Mouse (Mus musculus) monocyte, adult 5-6 weeks (primary cell): ENCODE data around the gene Slc39a11. TPM values are rescaled to one million over a fixed set of nuclear protein-coding genes. Genes with fewer than 3 reads are reported as not detected.

Experiments used
- ATAC-seq: fragments of 153-309, 156-312 bp; replicated peaks from 2 replicates; pipeline ENCODE4 v1.8.0; 2017; ENCODE audit warnings: mild to moderate bottlenecking; ENCODE audit not compliant: low TSS enrichment, insufficient number of reproducible peaks, severe bottlenecking, poor library complexity, low FRiP score
- total RNA-seq: library from RNA; stranded (forward); fragments of 200-1000, 200-491, 200-594 nt; gene quantifications from 3 replicates; pipeline ENCODE4 v1.2.3, GENCODE M21; 2017

Gene Slc39a11
- total RNA-seq, 1 experiment from 2014 or later: 8.9 TPM

DNA sequence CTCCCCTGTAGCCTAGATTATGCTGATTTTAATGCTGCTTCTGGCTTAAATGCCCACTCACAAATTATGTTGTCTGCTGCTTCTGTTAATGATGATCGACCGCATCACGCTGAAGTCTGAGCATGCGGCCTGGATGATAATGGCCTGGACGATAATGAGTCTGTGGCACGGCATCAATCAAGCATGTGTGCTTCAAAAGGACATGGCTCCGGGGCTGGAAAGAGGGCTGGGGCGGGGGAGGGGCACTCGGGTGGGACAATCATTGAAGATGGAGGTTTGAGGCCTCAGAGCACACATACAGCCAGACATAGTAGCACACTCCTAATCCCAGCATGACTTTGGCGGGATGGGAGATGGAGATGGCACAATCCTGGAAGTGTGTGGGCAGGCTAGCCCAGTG is 350.4 kb downstream of the Slc39a11 start:
- ATAC-seq: no peak

DNA sequence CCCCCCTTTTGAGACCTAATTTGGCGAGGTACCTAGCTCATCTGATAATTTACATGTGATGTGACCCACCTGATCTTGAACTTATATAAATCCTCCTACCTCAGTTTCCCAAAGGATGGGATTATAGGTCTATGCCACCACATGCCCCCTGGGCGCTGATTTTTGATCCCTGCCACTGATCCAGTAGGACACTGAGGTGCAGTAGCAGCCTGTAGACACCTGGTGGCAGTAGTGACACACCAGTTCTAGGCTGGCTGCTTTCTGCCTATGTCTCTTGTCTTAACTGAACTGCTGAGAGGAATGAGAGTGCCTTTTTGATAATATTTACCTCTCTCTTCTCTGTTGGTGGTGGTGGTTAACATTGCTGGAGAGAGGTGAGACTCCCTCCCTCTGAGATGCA is 352.1 kb downstream of the Slc39a11 start:
- ATAC-seq: 0 out of 2 replicates have a peak, but pooled peaks have one; percentile 44

DNA sequence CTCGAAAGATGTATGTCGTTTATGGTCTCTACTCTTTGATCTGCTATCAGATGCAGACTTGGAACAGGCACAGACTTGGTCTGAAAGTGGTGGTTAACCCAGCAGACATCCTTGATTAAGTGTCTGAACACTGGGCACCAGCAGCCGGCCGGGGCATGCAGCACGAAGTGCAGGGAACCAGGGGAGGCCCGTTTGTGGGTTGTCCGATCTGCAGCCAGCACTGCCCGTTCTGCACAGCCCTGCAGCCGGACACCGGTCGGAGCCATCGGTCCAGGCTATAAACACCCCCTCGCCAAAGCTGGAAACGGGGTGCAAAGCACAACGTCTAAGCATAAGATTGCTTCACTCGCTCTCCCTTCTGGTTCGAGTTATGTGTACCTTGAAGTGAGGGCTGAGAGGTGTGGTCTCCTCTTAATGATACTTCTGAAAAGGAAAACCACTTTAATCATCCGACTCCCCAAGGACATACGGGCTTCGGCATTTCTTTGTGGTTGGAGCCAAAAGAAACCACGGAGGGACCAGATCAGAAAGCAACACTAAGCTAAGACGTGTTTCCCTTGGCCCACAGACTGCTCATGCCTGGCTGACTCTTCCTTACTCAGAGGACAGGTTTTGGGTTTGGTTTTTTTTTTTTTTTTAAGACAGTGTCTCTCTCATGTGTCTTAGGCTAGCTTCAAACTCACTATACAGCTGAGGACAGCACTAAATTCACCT is 352.8 kb downstream of the Slc39a11 start:
- ATAC-seq: no peak

DNA sequence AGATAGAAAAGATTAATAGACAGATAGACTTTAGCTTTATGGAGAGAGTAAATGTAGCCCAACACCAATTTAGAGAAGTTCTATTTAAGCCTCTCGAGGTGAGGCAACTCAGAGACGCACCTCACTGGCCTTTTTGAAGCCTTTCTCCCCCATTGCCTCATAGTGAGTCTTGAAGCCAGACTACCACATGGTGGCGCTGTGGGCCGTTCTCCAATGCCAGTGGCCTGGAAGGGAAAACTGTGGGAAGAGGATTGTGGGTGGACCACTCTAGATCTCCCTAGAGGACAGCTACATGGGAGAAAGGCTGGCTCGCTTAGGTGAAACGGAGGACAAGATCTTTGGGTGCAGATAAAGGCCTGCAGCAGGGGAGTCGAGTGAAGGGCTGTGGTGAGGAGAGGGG is 353.7 kb downstream of the Slc39a11 start:
- ATAC-seq: no peak

DNA sequence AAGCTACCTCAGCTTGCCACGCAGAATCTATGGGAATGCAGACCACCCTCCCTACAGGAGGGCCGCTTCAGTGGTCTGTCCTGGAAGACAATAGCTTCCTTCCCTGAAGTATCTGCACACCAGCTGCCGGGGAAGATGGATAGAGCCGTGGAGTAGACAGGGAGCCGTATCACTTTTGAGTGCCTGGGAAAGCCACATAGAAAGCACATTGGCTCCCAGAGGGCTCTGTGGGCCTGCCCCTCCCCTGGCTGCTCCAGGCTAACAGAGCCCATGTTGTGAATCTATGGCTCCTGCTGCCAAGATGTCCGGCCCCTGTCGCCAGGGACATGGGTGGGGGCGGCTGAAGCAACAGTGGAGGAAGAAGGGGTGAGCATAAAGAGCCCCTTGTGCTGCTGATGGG is 355.4 kb downstream of the Slc39a11 start:
- ATAC-seq: no peak

DNA sequence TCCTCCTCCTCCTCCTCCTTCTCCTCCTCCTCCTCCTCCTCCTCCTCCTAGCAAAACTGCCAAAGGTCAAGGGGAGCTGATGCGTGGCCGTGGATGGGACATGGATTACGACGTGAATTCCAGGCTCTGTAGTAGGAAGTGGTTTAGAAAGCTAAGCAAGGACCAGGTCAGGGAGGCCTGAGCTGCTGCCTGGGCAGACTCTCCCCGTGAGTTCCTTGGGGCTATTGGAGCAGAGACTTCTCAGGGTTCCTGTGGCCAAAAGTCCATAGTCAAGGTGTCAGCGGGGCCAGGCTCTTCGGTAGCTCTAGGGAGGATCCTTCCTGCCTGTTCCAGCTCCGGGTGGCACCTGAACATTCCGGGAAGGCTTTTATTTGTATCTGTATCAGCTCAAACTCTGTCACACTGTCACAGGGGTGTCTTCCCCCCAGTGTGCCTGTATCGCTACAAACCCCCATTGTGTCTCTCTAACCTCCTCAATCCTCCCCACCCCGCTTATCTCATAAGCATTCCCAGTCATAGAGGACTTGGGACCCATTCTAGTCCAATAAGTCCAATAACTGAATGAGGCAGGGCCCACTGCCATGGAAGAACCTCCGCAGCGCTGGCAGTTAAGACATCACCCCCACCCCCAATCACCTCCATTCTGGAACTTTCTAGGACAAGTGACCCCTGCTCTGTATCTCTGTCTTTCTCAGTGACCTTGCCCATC is 356.8 kb downstream of the Slc39a11 start:
- ATAC-seq: no peak

DNA sequence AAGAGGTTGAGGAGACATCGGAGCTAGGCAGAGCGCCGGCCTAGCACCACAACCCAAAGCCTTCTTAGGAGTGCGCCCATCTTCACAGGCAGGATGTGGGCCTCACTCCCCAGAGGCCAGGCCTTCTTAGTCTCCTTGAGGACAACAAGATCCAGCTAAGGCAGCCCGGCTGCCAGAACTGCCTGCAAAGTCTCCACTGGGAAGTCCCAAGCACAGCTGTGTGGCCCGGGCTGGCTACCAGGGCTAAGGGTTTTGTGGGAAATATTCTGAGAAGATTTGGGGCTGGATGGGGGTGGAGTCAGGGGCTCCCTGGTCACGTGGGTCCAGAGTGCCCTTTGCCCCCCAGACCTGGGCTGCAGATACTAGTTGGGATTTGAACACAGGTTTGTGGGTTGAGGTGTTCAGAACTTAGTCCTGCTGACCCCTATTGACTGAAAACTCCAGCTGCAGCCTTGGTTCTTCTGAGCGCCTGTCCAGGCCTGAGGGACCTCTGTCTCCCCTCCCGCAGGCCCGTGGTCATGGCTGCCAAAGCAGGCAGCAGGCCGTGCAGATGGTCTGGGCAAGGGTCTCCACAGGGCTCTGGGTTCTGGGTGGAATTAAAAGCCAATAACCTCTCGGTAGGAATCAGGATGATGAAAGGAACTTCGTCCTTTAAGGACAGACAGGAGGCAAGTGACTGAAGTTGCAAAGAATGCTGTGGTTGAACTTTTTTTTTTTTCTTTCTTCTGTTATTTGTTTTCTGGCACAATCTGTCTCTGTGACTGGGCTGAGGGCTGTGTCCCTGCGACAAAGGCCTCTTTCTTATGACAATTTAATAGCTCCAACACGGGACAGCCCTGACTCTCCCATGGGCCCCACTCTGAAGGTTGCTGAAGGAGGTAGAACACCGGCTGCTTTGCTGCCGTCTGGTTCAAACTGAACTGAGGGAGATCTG is 357.8 kb downstream of the Slc39a11 start:
- no peak for ATAC-seq

DNA sequence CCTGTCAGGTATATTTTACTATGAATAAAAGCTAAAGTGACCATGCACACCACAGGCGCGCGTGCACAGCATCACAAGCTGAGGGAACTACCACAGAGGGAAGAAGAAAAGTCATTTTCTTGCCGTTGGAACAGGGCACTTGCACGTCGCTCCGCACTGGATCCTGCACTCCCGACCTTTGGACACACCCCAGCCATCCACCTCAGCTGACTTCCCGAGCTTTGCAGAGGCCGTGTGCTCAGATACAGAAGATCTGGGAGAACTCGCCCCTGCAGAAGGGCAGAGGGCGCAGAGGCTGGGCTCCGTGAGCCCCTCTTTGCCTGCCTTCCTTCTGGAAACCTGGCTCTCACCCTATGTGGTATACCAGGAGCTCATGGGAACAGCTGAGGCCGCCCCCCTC is 359.0 kb downstream of the Slc39a11 start:
- no peak for ATAC-seq

DNA sequence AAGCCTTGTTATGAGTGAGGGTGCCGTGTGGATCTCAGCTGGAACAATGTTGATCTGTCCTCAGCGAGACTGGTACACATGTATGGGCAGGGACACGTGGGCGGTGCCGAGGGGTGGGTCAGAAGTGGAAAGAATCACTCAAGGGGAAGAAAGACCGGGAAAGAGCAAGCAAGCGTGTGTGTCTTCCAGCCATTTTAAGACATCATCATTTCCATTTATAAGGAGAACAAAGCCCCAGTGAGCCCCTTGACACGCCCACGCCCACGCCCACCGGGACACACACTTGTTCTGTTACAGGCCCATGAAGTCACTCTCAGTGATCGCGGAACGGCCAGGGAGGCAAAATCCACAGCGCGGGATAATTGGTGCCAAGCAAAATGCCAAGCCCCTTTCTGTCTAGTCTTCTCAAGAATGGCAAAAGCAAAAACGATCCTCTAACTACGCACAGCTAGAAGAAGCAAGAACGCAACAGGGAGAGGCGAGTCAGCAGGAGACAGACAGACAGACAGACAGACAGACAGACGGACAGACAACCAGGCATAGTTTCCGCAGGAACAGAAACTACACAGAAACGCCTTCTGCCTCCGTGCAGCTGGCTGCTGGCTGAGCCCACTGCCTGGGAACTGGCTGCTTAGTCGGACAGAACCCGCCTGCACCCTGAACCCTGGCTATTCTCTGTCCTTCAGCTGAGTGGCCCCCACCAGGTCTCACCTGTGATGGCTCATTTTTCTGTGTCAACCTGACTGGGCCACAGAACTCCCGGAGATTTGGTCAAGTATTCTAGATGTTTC is 364.7 kb downstream of the Slc39a11 start:
- ATAC-seq: no peak

DNA sequence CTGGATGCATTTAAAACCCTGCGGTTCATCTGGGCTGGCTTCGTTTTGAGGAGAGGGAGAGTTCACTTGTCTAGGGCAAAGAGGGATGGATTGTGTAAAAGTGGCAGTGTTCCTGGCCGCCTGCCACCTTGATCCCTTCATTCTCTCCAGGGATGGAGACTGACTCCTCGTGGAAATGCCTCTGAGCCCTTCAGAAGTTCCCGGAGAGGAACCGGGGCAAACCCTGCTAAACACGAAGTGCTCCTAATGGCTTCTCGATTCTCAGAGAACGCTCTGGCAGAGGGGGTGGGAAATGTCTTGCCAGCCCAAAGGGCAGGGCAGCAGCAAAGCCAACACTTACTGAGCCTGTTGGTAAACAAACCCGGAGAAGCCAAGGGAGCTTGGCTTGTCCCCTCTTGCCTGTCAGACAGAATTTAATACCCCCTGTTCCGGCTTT is 366.5 kb downstream of the Slc39a11 start:
- no peak for ATAC-seq

DNA sequence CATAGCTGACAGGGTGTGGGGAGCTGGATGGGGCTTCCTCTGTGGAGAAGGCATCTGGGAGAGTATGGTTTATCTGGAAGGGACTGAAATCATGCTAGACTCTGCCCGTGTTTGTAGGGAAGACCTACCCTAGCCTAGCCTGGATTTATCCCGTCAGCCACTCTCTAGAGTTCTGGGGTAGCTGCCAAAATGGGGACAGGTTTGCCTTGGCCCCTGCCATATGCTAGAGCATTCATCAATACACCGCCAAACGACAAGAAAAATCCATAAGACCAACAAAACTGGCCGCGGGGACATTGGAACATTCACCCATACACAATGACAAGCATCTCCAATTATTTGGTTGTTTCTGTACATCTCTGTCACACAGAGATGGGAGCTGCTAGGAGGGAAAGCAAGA is 371.6 kb downstream of the Slc39a11 start:
- ATAC-seq: no peak

DNA sequence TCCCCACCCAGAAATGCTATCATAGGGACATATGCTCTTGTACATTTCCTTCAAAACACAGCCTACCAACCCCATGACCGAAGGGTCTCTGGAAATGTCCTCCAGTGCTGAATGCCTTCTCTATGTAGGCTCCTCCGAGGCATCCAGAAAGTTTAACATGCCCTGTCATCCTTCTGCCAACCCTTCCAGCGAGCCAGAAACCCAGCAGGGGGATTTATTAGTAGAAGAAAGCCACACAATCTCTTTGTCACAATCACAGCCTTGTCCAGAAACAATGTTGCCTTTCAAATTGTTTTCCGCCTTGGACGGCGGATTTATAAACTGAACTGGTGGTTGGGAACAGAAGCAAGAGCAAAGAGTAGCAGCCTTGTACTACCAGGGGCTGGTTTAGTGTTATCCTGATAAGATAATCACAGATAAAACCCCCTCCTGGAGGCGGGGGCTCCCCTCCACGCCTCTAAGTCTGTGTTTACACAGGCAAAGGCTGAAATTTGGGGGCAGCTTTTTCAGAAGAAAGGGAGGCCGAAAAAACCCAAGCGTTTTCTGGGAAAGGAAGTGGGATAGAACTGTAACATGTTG is 372.8 kb downstream of the Slc39a11 start:
- ATAC-seq: no peak

DNA sequence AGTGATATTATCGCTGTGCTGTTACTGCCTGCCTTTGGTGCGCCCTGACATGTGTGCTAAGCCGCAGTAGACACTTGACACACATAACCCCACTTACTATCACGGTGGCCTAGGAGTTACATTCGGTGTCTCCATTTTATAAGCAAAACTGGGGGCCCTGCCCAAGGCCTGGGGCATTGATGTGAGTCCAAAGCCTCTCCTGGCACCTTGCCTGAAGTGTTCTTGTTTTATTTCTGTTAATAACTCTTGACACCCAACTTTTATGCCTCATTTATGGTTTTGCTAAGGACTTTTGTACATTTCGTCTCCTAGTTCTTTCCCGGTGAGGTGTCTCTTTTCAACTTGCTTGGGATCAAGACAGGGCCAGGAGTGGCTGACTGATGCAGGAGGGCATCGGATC is 373.4 kb downstream of the Slc39a11 start:
- no peak for ATAC-seq

DNA sequence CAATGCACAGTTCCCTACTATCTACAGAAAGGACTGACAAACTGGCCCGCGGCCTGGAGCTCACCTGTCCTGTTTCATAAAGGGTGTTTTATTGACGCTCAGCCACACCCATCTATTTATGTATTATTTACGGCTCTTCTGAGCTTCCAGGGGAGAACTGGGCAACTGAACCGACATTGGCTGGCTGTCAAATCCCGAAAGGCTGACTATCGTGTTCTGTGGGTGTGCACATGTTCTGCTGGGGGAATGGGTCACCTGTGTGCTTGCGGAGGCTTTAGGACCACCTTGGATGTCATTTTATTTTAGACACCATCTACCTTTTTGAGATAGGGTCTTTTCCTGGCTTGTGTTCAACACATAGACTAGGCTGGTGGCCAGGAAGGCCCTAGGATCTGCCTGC is 375.8 kb downstream of the Slc39a11 start:
- ATAC-seq: no peak

DNA sequence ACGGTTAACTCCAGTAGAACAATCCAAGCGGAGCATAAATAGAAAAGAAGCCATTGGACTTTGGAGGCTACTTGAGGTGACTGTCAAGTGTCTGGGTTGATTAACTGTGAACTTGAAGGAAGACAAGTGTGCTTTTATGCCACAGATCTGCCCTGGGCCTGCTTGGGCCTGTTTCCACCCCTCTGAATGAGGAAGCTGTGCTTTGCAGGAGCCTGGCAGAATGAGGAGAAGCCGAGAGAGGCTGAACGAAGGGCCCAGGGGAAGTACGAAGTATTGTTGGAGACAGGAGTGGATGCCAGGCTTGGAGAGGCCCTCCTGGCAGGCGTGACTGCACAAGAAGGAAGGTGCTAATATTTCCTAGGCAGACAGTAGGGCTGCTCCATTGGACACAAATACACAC is 378.0 kb downstream of the Slc39a11 start:
- no peak for ATAC-seq

DNA sequence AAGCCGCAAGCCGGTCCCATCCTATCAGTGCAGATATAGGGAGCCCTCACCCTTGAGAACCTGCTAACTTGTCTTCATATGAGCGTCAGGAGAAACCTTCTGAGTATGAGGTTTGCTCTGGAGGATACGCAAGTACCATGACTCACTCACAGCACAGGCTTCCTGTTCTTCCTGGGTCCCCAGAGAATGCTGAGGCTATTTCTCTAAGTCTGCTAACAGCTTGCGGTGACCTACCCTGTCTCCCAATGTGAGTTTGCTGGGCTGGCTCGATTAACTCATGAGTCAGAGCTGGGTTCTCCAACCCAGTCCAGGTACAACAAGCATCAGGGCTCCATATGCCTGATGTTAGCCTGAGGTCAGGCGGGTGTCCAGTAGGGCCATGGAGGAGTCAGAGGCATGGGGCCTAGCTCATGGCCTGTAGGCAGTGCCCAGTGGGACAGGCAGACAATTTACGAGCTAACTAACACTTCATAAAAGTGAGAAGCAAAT is 381.0 kb downstream of the Slc39a11 start:
- ATAC-seq: no peak

DNA sequence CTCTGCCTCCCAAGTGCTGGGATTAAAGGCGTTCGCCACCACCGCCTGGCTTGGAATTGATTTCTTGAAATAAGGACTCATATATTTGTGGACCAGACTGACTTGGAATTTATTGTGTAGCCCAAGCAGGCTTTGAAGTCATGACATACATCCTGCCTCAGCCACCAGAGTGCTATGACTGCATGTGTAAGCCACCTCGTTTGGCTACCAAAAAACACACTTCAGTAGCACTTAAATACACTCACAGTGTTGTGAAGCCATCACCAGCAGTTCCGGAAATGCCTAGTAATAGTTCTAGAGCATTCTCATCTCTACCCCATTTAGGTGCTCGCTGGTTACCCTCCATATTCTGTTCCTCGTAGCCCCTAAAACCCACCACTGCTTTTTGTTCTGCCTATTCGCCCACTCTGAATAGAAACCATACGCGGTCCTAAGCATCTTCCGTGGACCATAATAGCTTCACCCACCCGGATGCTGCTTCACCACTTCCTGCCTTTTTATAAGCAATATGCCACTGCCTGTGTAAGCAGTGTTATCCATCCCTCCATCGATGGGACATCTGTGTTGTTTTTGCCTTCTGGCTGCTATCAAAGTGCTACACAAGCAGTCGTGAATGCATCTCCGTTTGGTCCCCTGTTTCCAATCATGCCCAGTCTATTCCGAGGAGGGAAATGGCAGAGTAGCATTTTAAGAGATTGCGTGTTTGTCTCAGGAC is 382.2 kb downstream of the Slc39a11 start:
- ATAC-seq: no peak

DNA sequence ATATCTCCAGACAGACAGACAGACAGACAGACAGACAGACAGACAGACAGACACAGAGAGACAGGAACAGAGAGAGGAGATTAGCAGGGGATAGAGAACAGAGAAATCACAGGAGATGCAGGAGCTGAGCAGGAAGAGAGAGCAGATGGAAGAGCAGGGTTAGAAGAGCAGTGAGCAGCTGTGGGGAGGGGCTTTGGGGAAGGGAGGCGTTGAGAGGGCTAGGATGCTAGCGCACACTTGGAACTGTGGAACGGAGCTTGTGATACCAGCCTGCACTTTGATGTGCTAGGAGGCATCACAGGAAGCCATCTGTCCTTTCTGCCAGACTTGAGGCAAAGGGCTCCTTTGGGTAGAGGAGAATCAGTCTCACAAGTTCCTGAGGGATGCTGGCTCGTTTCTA is 383.2 kb downstream of the Slc39a11 start:
- ATAC-seq: no peak
